Mouse (Mus musculus) embryo, embryonic 9.5 days (tissue): Measurements from ENCODE around the gene Fgf4.
A peak's percentile ranks its signal among the peaks of the same experiment; 100 is the strongest.

Source experiments
- DNase-seq: peaks from one replicate; pipeline ENCODE4 v3.0.0-alpha.2; 2017; ENCODE audit errors: extremely low spot score

The Fgf4 gene

DNA sequence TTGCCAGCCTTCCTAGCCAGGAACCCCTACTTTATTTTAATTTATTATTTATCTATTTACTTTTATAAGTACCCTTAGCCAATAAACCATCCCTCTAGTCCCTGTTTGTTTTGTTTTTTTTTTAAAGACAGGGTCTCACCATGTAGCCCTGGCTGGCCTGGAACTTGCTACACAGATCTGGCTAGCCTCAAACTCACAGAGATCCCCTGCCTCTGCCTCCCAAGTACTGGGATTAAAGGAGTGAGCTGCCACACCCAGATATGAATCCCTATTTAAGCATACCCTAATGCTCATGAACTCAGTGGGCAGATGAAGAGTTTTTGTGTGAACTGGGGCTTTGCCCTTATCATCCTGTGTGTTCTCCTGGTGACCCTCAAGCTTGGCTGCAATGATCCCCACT, at the start of gene Fgf4:
TSS of gene Fgf4 (plus strand) at position 301 of the 400 bp plus-strand sequence.
- DNase-seq = no peak

DNA sequence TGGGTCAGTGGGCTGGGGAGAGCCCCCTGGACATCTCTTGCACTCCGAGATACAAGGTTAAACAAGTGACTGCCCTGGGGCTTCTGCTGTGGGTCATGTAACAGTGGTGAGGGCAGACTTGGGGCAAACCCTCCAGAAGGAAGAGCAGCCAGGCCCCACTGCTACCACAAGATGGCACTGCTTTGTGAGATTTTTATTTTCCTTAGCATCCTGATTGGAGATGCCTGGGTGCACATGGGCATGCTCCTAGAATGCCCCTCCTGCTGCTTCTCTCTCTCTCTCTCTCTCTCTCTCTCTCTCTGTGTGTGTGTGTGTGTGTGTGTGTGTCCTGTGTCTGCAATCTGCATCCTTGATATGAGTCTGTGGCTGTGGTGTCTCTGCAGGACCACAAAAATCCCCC, 48.7 kb upstream of the Fgf4 start:
- peak; percentile 49 for DNase-seq

DNA sequence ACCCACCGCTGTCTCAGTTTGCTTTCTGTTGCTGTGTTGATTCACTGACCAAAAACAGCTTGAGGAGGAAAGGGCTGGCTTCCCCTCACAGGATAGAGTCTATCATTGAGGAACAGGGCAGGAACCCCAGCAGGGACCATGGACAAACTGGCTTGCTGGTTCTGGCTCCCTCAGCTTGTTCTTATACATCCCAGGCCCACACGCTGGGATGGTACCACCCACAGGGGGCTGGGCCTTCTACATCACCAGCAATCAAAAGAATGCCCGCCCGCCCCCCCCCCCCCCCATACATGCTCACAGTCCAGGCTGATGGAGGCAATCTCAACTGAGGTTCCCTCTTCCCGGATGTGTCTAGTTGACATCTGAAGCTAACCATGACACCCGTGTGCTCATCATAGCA, 40.1 kb upstream of the Fgf4 start:
- no peak for DNase-seq

DNA sequence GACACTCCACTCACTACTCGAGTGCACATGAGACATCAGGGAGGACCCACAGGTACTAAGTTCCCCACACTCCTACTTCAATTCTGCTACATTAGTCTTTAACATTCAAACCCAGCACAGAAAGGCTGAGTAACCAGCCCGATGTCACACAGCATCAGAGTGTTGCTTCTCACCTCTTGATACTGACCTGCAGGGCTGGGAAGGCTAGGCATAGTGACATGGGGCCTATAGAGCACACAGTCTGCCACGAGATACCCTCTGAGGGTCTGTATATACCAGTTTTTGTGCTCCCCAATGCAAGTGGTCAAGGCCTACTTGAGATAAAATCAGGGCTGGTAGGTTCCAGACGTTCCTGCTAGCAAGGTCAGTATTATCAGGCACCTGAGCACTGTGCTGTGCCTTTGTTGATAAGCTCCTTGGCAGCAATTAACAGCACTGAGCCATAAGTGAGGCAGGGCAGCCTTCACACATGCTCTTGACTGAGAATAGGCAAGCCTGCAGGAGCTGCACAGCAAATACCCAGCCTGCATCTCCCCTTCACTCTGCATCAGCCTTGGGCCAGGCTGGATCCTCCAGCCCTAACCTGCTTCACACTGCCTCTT, 39.1 kb upstream of the Fgf4 start:
- no peak for DNase-seq

DNA sequence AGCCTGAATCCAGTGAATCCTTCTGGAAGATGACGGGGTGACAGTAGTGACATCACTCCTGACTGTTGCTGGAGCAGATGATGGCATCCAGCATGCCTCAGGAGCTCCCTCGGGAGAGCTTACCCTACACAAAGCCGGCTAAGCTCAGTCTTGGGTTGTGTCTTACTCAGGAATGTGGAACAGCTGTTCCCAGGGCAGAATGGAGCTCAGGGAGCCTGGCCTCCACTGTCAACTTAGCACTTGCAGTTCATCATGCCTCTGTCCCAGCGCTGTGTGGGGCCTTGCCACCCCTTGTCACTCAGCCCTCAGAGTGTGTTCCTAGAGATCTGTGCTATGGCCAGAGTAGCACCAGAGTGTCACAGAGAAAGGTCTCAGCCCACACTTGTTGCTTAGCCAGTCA, 35.6 kb upstream of the Fgf4 start:
- no peak for DNase-seq

DNA sequence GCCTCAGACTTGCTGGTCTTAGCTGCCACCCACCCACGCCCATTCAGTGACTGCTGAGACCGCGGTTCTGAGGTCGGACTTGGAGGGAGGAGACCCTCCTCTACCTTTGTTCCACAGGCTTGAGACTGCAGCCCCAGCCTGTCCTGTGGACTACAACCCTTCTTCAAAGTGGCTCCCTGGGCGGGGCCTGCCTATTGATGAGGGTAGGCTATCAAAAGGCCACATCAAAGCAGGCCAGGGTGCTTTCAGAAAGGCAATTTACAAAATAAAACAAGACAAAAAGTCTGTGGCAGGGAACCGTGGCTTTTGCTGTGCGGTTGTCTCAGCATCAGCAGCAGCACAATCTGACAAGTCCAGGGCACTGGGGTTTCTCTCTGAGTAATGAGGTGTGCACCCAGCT, 25.3 kb upstream of the Fgf4 start:
- DNase-seq = no peak

DNA sequence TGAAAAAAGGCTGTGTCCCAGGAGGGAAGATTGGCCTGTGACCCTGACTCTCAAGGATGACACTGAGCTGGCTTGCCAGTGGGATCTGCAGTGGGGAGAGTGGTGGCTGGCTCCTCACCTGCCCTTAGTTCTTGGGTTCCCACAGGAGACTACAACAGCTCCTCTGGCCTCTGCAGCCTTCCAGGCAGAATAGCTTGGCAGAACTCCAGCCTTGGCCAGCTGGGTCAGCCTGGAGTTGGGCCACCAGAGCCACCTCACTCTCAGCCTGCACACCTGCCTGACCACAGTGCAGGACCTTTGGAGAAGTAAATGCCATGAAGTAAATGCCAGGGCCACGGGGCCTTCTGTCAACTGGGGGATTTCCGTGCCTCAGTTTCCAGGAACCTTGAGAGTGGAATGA, 23.2 kb upstream of the Fgf4 start:
- DNase-seq = no peak

DNA sequence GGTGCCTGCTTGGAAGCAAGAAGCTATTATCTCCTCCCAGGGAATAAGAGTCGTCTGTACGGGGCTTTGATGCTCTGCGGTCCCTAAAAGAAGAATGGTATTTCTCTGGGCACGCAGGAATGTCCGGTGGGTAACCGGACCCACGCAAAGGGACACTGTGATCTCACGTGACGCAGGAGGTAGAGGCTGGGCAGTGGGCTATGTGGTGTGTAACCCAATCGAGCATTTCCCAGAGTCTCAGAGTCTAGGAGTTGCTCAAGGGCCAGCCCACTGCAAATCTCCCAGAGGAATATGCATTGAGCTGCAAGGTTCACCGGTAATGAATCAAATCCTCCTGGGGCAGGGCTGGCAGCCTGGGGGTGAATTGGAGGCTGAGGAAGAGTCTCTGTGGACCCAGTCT, 18.8 kb upstream of the Fgf4 start:
- no peak for DNase-seq

DNA sequence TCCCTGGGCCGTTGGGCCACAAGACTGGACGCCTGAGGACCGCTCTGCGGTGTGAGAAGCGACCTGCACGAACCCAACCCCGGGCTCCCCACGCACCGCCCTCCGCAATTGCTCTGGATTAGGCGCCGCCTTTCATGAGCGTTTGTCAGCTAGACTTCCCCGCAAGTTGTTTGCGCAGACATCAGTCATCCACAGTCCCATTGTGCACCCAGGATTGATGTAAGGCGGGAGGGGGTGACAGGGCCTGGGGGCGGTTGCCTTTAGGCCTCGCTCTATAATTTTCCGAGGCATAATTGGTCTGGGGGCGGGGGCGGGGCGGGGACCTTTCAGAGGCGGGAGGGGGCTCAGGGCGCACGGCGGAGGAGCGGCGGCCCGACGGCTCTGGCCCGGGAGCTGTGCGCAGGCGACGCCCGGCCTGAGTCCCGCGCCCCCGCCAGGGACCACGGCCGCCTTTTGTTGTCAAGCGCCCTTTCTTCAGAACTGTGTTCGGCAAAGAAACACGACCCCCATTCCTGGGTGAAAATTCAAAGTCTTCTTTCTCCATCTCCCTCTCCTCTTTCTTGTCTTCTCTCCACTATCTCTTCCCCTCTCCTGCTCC, 9.2 kb upstream of the Fgf4 start, which contains the start of gene Fgf3:
TSS of gene Fgf3 (plus strand) at position 193 of the 598 bp plus-strand sequence.
- no peak for DNase-seq

DNA sequence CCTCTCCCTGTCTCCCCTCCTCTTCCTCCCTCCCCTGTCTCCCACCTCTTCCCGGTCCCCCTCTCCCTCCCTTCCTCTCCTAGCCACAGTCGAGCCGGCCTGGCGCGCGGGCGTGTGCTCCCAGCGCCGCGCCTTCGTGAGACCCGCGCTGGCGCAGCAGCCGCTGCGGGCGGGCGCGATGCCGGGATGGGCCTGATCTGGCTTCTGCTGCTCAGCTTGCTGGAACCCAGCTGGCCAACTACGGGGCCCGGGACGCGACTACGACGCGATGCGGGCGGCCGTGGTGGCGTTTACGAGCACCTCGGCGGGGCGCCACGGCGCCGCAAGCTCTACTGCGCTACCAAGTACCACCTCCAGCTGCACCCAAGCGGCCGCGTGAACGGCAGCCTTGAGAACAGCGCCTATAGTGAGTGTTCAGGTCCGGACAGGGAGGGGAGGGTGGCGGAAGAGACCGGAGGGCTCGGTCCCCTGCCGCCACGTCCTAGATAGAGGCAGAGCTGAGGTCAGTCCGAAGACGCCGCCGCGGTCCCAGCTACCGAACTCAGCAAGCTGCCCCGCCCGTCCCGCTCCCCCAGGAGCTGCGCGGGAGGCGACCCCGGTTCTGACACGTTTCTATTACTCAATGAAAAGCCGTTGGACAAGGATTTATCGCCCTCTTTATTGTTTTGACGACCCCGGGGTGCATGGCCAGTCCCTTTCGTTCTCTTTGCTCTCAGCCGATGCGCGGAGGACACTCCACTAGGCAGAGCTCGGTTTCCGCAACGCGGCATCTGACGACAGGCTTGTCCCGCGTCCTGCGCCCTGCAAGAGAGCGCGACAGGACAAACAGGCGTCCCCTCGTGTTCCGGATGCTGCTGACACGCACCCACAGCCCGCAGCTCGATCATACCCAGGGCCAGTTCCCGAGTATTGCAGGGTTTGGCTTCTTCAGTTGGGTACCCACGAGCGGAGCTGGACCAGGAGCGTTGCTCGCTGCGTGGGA, 8.4 kb upstream of the Fgf4 start:
- peak; percentile 66 for DNase-seq

DNA sequence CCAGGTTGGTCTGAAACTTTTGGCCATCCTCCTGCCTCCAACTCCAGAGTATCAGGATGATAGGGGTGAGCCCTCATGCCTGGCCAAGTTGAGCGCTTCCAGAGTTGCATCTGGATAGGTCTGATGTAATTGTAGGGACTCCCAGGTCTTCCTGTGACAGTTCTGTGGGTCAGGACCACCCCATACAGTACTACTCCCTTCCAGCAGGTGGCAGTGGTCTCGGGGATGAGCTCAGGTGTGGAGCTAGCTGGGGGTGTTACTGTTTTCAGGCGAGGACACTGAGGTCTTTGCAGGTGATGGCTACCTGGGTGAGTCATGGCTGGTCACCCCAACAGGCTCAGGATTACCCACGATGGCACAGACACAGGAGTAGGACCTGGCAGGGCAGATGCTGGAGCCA, 1.0 kb upstream of the Fgf4 start:
- DNase-seq = peak; percentile 45

DNA sequence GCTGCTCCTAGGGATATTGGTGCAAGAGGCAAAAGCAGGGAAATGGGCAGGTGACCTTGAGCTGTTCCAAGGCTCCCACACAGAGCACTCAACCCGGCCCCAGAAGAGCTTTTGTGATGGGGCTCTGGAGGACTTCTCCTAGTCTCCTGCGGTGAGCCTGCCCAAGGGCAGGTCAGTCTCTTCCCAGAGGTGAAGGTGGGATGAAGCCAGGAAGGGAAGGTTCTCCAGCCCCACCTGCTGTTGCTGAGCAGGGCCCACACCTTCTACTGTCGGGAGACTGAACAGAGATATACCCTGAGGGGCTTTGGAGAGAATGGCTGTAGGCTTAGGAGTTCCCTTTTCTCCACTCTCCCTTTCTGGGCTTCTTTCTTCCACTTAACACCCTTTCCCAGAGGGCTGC, 4.2 kb downstream of the Fgf4 start:
- no peak for DNase-seq

DNA sequence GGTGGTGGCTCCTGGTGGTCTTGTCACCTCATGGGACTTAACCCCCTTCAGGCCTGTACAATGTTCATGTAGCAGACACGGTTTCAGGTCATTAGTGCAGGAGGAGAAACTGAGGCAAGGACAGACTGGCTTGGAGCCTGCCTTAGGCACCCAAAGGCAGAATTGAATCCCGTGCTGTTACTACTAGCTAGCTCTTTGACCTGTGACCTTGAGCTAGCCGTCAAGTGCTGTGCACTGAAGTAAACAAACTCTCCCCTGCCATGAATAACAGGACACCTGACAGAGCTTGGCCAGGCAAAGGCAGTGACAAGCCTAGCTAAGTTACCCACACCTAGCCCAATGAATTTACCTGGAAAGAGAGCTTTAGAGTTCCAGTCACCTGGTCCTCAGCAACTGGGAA, 7.8 kb downstream of the Fgf4 start:
- DNase-seq = no peak

DNA sequence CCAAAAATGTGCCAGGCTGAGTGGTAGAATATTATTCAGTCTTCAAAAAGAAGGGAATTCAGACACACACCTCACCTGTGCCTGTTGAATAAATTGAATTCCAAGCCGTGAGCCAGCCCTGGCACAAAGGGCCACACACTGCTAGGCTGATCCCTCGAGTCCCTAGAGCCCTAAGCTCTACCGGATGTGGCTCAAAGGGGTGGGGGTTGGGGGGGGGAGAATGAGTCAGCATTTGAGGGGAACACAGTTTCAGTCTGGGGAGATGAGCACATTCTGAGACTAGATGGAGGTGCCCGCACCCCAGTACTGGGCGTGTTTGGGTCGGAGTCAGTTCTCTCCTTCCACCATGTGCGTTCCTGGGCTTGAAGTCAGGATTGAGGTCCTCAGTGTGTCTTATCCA, 10.0 kb downstream of the Fgf4 start:
- DNase-seq = no peak

DNA sequence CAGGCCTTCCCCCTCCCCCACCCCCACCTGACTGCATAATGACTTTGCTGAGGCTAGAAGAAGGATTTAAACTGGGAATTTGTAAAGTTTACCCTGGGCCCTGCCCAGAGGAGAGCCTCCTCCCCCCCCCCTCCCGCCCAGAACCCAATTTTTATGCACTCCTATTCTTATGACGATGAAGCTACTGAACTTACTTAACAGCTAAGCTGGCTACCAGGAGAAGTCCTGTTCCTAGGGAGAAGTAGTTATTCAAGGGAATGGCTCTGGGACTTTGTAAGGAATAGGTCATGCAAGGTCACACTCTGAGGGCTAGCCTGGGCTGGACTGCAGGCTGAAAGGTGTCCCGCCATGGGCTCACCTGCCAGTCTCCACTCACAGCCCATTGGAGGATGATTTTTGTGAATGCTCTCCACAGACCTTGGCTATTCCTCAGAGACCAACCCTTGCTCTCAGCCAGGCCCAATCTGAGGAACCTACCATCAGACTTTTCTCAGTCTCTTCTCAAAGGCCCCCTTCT, 10.7 kb downstream of the Fgf4 start:
- no peak for DNase-seq

DNA sequence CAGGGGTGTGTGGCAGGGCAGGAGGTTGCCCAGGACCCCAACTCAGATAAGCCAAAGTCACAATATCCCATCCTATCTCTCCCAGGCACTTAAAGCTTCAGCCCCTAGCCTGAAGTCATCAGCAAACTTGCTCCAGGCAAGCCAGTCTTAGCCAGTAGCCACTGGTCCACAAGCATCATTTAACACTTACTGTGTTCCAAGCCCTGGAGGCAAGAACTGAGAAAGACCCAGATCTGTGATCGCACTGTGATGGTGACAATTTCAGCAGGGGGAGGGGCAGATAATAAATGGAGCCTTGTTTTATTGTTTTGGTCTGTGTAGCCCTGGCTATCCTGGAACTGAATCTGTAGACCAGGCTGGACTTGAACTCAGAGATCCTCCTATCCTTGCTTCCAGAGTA, 11.5 kb downstream of the Fgf4 start:
- DNase-seq = no peak

DNA sequence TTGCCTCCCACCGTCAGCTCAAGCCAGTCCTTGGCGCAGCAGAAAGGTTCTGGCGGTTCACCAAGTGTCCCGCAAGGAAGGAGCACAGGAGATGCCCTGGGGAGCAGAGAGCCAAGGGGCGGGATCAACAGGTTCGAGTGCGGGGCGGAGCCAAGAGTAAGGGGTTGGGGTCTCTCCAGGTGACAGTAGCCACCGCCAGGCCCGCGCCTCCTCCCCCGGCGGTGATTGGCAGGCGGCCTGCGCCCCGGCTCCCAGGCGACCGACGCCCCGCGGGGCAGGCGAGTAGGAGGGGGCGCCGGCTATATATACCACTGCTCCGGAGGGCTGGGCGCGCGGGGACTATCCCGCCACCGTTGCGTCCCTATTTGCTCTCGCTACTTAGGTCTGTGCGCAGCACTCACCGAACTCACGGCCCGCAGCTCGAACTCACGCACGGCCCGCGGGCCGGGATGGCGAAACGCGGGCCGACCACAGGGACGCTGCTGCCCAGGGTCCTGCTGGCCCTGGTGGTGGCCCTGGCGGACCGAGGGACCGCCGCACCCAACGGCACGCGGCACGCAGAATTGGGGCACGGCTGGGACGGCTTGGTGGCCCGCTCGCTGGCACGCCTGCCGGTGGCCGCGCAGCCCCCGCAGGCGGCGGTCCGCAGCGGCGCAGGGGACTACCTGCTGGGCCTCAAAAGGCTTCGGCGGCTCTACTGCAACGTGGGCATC, 14.0 kb downstream of the Fgf4 start:
- DNase-seq = peak; percentile 17

DNA sequence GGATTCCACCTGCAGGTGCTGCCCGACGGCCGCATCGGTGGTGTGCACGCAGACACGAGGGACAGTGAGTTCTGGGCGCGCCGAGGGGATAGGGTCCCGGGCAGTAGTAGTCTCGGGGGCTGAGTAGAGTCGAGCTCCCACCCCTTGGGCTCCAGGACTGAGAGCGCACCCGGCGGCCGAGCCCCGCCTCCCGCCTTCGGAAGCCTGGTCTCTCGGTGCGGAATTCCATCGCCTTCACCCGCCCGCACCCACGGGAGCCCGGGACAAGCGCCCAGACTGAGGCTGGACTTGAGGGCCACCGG, 14.6 kb downstream of the Fgf4 start:
- DNase-seq = peak; percentile 34

DNA sequence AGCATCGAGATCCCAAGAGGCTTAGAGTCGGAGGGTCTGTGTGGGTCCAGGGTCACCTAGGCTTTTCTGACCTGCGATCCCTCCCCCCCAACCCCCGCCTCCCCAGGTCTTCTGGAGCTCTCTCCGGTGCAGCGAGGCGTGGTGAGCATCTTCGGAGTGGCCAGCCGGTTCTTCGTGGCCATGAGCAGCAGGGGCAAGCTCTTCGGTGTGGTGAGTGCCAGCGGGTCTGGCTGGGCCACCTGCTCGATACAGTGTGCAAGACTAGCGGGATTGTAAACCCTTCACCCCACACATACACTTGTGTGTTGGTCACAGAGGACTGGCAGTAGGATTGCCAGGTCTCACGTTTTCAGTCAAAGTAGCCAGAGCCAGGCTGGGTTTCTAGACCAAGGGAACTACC, 15.0 kb downstream of the Fgf4 start:
- peak; percentile 17 for DNase-seq

DNA sequence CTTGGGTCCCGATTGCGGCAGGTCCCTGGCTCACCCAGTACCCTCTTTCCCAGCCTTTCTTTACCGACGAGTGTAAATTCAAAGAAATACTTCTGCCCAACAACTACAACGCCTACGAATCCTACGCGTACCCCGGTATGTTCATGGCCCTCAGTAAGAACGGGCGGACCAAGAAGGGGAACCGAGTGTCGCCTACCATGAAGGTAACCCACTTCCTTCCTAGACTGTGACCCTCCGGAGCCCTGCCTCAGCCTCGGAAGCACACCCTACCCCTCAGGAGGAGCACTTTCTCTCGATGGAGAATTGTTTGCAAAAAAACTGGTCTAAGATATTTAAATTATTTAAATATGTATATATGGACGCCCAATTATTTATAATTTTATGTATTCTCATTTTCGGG, 15.5 kb downstream of the Fgf4 start:
- DNase-seq = no peak

DNA sequence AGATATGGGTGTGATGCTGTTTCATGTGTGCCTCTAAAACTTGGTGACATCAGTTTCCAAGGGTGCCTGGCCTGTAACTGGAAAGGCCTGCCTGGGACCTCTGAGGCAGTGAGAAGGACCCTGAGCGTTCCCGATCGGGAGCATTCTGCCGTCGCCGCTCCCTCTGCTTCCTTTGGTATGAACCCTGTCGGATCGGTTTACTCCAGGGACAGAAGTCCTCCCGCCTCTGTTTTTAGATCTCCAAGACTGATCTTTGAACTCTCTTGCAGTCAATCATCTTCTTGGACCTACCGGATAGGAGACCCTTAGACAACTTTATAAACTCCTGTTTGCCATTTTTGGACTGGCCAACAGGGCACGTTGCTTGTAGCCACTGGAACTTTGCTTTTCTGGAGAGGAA, 16.0 kb downstream of the Fgf4 start:
- DNase-seq = peak; percentile 31

DNA sequence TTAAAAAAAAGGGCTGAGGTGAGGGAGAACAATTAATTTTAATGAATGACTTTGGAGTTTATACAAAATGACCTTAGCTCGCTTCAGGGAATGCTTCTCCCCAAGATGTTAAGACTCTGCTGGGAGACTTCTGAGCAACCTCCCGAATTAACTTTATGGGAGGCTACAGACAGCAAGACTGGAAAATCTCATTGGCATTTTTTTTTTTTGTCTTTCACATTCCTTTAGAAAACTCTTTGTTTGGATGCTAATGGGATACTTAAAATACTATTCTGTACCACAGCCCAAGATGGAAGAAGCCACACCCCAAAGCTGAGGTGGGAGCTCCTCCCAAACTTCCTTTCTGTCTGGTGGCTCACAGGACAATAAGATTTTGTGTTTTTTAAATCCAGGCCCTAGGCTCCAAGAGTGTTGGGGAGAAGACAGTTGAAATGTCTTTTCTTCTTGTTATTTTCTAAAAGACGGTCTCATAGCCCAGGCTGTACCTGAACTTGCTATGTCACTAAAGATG, 17.0 kb downstream of the Fgf4 start:
- DNase-seq = no peak
